Mouse (Mus musculus): ENCODE results near the gene Trio. TPM values are rescaled to one million over a fixed set of nuclear protein-coding genes. Genes with fewer than 3 reads are reported as not detected.
"Not testable (repeated sequence)": the region's sequence is repeated elsewhere in the genome, so short reads cannot be mapped to it uniquely, and the experiment has no call there.

Trio gene
- total RNA-seq, 2 experiments from 2014 or later = 278 to 290 TPM

GRCm38 (mm10) chr15:27858179-27858819 is 167.3 kb downstream of the Trio start:
- intact Hi-C loops (cut with DNase I) = no loop called here
- no peak for DNase-seq

GRCm38 (mm10) chr15:27857242-27857641 is 168.4 kb downstream of the Trio start:
- intact Hi-C loops (cut with DNase I) = no loop called here
- DNase-seq = no peak

- intact Hi-C loops (cut with DNase I) = no loop called here
- DNase-seq = no peak
Observed at GRCm38 (mm10) chr15:27856050-27856787, 169.4 kb downstream of the Trio start.

- intact Hi-C loops (cut with DNase I) = no loop called here
Observed at GRCm38 (mm10) chr15:27851312-27851711, 174.3 kb downstream of the Trio start.

GRCm38 (mm10) chr15:27850904-27851303 is 174.7 kb downstream of the Trio start:
- intact Hi-C loops (cut with DNase I) = no loop called here
- peak; percentile 37 for DNase-seq

More at GRCm38 (mm10) chr15:27851312-27851711, 174.3 kb downstream of the Trio start:
- DNase-seq = no peak

- intact Hi-C loops (cut with DNase I) = no loop called here
- no peak for DNase-seq
Observed at GRCm38 (mm10) chr15:27849910-27850309, 175.7 kb downstream of the Trio start.

- intact Hi-C loops (cut with DNase I) = no loop called here
- DNase-seq = no peak
Observed at GRCm38 (mm10) chr15:27841696-27842095, 184.0 kb downstream of the Trio start.

GRCm38 (mm10) chr15:27840579-27840978 is 185.1 kb downstream of the Trio start:
- intact Hi-C loops (cut with DNase I) = no loop called here

GRCm38 (mm10) chr15:27840125-27840524 is 185.5 kb downstream of the Trio start:
- intact Hi-C loops (cut with DNase I) = no loop called here
- DNase-seq = no peak

More at GRCm38 (mm10) chr15:27840579-27840978, 185.1 kb downstream of the Trio start:
- no peak for DNase-seq

GRCm38 (mm10) chr15:27831646-27832045 is 194.0 kb downstream of the Trio start:
- no peak for DNase-seq
- intact Hi-C loops (cut with DNase I) = no loop called here

- intact Hi-C loops (cut with DNase I) = loop anchor here (10.0 kb wide), 1 partner anchor 183 kb away; no protein-coding TSS in a partner anchor
Observed at GRCm38 (mm10) chr15:27827871-27828270, 197.8 kb downstream of the Trio start.

GRCm38 (mm10) chr15:27826886-27827285 is 198.8 kb downstream of the Trio start:
- DNase-seq = no peak
- intact Hi-C loops (cut with DNase I) = loop anchor here (10.0 kb wide), 1 partner anchor 182 kb away; no protein-coding TSS in a partner anchor

More at GRCm38 (mm10) chr15:27827871-27828270, 197.8 kb downstream of the Trio start:
- DNase-seq = not testable (repeated sequence)

- DNase-seq = no peak
- intact Hi-C loops (cut with DNase I) = loop anchor here (10.0 kb wide), 1 partner anchor 181 kb away; no protein-coding TSS in a partner anchor
Observed at GRCm38 (mm10) chr15:27826048-27826637, 199.5 kb downstream of the Trio start.

- no peak for DNase-seq
- intact Hi-C loops (cut with DNase I) = loop anchor here (10.0 kb wide), 1 partner anchor 181 kb away; no protein-coding TSS in a partner anchor
Observed at GRCm38 (mm10) chr15:27825390-27825789, 200.3 kb downstream of the Trio start.

- intact Hi-C loops (cut with DNase I) = loop anchor here (5.0 to 10.0 kb wide), 2 partner anchors 71 to 179 kb away; no protein-coding TSS in a partner anchor
- peak; percentile 17 for DNase-seq
Observed at GRCm38 (mm10) chr15:27823581-27823980, 202.1 kb downstream of the Trio start.

GRCm38 (mm10) chr15:27822461-27822860 is 203.2 kb downstream of the Trio start:
- intact Hi-C loops (cut with DNase I) = loop anchor here (5.0 to 10.0 kb wide), 2 partner anchors 70 to 178 kb away; no protein-coding TSS in a partner anchor
- DNase-seq = no peak

- no peak for DNase-seq
- intact Hi-C loops (cut with DNase I) = loop anchor here (5.0 to 10.0 kb wide), 2 partner anchors 70 to 177 kb away; no protein-coding TSS in a partner anchor
Observed at GRCm38 (mm10) chr15:27821651-27822364, 203.8 kb downstream of the Trio start.

- DNase-seq = no peak
- intact Hi-C loops (cut with DNase I) = no loop called here
Observed at GRCm38 (mm10) chr15:27817096-27817495, 208.6 kb downstream of the Trio start.

- DNase-seq = no peak
- intact Hi-C loops (cut with DNase I) = no loop called here
Observed at GRCm38 (mm10) chr15:27814677-27815391, 210.8 kb downstream of the Trio start.

All from left cerebral cortex, postnatal 4 days (tissue).